Mouse (Mus musculus): ENCODE results near the gene Tril.

The Tril gene

GRCm38 (mm10) chr6:53806021-53806420 lies 14.6 kb downstream of the Tril start:
- no peak for DNase-seq (ENCODE audit: low spot score)

GRCm38 (mm10) chr6:53804145-53804544 lies 16.5 kb downstream of the Tril start:
- no peak for DNase-seq (ENCODE audit: low spot score)

- DNase-seq (ENCODE audit: low spot score): no peak
Measured at GRCm38 (mm10) chr6:53803551-53803950, 17.1 kb downstream of the Tril start.

GRCm38 (mm10) chr6:53801893-53802286 lies 18.7 kb downstream of the Tril start:
- DNase-seq (ENCODE audit: low spot score): no peak

- no peak for DNase-seq (ENCODE audit: low spot score)
Measured at GRCm38 (mm10) chr6:53801269-53801892, 19.2 kb downstream of the Tril start.

- no peak for DNase-seq (ENCODE audit: low spot score)
Measured at GRCm38 (mm10) chr6:53798865-53799264, 21.8 kb downstream of the Tril start.

- peak; percentile 37 for DNase-seq (ENCODE audit: low spot score)
Measured at GRCm38 (mm10) chr6:53796835-53797234, 23.8 kb downstream of the Tril start.

GRCm38 (mm10) chr6:53795788-53796187 lies 24.8 kb downstream of the Tril start:
- peak; percentile 84 for DNase-seq (ENCODE audit: low spot score)

GRCm38 (mm10) chr6:53795078-53795477 lies 25.6 kb downstream of the Tril start:
- no peak for DNase-seq (ENCODE audit: low spot score)

GRCm38 (mm10) chr6:53794323-53794971 lies 26.2 kb downstream of the Tril start:
- peak; percentile 84 for DNase-seq (ENCODE audit: low spot score)

GRCm38 (mm10) chr6:53782880-53783539 lies 37.6 kb downstream of the Tril start:
- DNase-seq (ENCODE audit: low spot score): peak; percentile 90

GRCm38 (mm10) chr6:53782273-53782672 lies 38.4 kb downstream of the Tril start:
- DNase-seq (ENCODE audit: low spot score): no peak

- peak; percentile 91 for DNase-seq (ENCODE audit: low spot score)
Measured at GRCm38 (mm10) chr6:53781171-53781570, 39.5 kb downstream of the Tril start.

GRCm38 (mm10) chr6:53780008-53780407 lies 40.6 kb downstream of the Tril start:
- no peak for DNase-seq (ENCODE audit: low spot score)

- DNase-seq (ENCODE audit: low spot score): no peak
Measured at GRCm38 (mm10) chr6:53779526-53779925, 41.1 kb downstream of the Tril start.

- no peak for DNase-seq (ENCODE audit: low spot score)
Measured at GRCm38 (mm10) chr6:53778424-53778955, 42.1 kb downstream of the Tril start.

GRCm38 (mm10) chr6:53768275-53768674 lies 52.4 kb downstream of the Tril start:
- DNase-seq (ENCODE audit: low spot score): no peak

- DNase-seq (ENCODE audit: low spot score): no peak
Measured at GRCm38 (mm10) chr6:53766243-53766915, 54.3 kb downstream of the Tril start.

GRCm38 (mm10) chr6:53765731-53766130 lies 54.9 kb downstream of the Tril start:
- no peak for DNase-seq (ENCODE audit: low spot score)
